Mouse (Mus musculus) CH12.LX (cell line): ENCODE data around the gene Dnajc9. TPM values are rescaled to one million over a fixed set of nuclear protein-coding genes. Genes with fewer than 3 reads are reported as not detected.

Source experiments
- DNase-seq: peaks from one replicate; pipeline ENCODE4 v3.0.0-alpha.2; 2013; ENCODE audit errors: extremely low read depth
- H3K27ac ChIP-seq: 2 replicates; pipeline ENCODE4 v1.5.1; 2012; ENCODE audit warnings: low read depth, mild to moderate bottlenecking, control low read depth, moderate library complexity; ENCODE audit not compliant: insufficient read depth
- H3K27me3 ChIP-seq: replicated peaks from 2 replicates; pipeline ENCODE3; 2012; ENCODE audit warnings: inconsistent platforms
- H3K36me3 ChIP-seq, 2 experiments: replicated peaks in 1 of 2; 2 replicates each; pipeline versions ENCODE3 to v1.6.1; 2012; ENCODE audit warnings: inconsistent platforms in 1 of 2, low read length in 1 of 2, mild to moderate bottlenecking in 1 of 2, mixed read lengths in 1 of 2, moderate library complexity in 1 of 2; ENCODE audit not compliant: control insufficient read depth in 1 of 2, insufficient read depth in 1 of 2
- H3K4me1 ChIP-seq, 2 experiments: 2 replicates each; pipeline ENCODE4 v1.6.1; 2012; ENCODE audit warnings: inconsistent platforms in 1 of 2, moderate library complexity in 1 of 2; ENCODE audit not compliant: insufficient read depth in 2 of 2, control insufficient read depth in 1 of 2
- H3K4me2 ChIP-seq: 2 replicates; pipeline ENCODE4 v1.6.1; 2012; ENCODE audit warnings: low read depth, mild to moderate bottlenecking, control low read depth; ENCODE audit not compliant: poor library complexity, insufficient read depth, severe bottlenecking
- H3K4me3 ChIP-seq, 3 experiments: fragments of 150-350 bp in 1 of 3; sonication (generic) in 1 of 3; replicated peaks in 1 of 3; 2 replicates each; pipeline versions ENCODE3 to v1.5.1; 2011 to 2012; ENCODE audit warnings: low read depth in 2 of 3, low read length in 2 of 3, mild to moderate bottlenecking in 2 of 3, moderate library complexity in 2 of 3, control low read depth in 1 of 3, improper control_type of control experiment in 1 of 3, inconsistent platforms in 1 of 3, mixed read lengths in 1 of 3; ENCODE audit not compliant: poor library complexity in 1 of 3
- H3K79me2 ChIP-seq: replicated peaks from 2 replicates; pipeline ENCODE4 v1.6.1; 2012; ENCODE audit warnings: mild to moderate bottlenecking, moderate library complexity; ENCODE audit not compliant: control insufficient read depth, poor library complexity, insufficient read depth, severe bottlenecking; ENCODE audit errors: extremely low read depth
- H3K9ac ChIP-seq: 2 replicates; pipeline ENCODE4 v1.6.1; 2012; ENCODE audit warnings: low read depth, mild to moderate bottlenecking, control low read depth, moderate library complexity; ENCODE audit not compliant: insufficient read depth
- H3K9me3 ChIP-seq: replicated peaks from 2 replicates; pipeline ENCODE3; 2012; ENCODE audit warnings: low read length, inconsistent platforms, mixed read lengths
- BHLHE40 ChIP-seq: IDR thresholded peaks from 2 replicates; pipeline ENCODE4 v1.6.1; 2011; ENCODE audit warnings: mild to moderate bottlenecking, low read depth, low read length, improper control_type of control experiment
- CHD2 ChIP-seq: IDR thresholded peaks from 2 replicates; pipeline ENCODE4 v1.6.1; 2011; ENCODE audit warnings: low read length, improper control_type of control experiment
- E2F4 ChIP-seq: IDR thresholded peaks from 2 replicates; pipeline ENCODE4 v1.6.1; 2011; ENCODE audit warnings: low read depth, low read length, improper control_type of control experiment; ENCODE audit not compliant: insufficient replicate concordance
- ELF1 ChIP-seq: IDR thresholded peaks from 2 replicates; pipeline ENCODE4 v1.6.1; 2014; ENCODE audit warnings: low read depth, mild to moderate bottlenecking, inconsistent platforms, low read length, improper control_type of control experiment
- EP300 ChIP-seq: IDR thresholded peaks from 2 replicates; pipeline ENCODE4 v1.6.1; 2011; ENCODE audit warnings: low read length, improper control_type of control experiment
- ETS1 ChIP-seq: conservative IDR thresholded peaks from 2 replicates; pipeline ENCODE4 v1.6.1; 2012; ENCODE audit warnings: low read depth, mild to moderate bottlenecking, inconsistent platforms, low read length, improper control_type of control experiment, moderate library complexity
- GABPA ChIP-seq: IDR thresholded peaks from 2 replicates; pipeline ENCODE4 v1.6.1; 2012; ENCODE audit warnings: low read depth, low read length, improper control_type of control experiment, inconsistent platforms; ENCODE audit not compliant: insufficient replicate concordance
- HCFC1 ChIP-seq: IDR thresholded peaks from 2 replicates; pipeline ENCODE4 v1.6.1; 2012; ENCODE audit warnings: low read depth, mild to moderate bottlenecking, inconsistent platforms, low read length, improper control_type of control experiment
- IRF4 ChIP-seq: IDR thresholded peaks from 2 replicates; pipeline ENCODE4 v1.6.1; 2014; ENCODE audit warnings: low read depth, mild to moderate bottlenecking, inconsistent platforms, low read length, improper control_type of control experiment
- JUN ChIP-seq: IDR thresholded peaks from 2 replicates; pipeline ENCODE4 v1.6.1; 2011; ENCODE audit warnings: low read depth, mild to moderate bottlenecking, low read length, improper control_type of control experiment, moderate library complexity; ENCODE audit not compliant: insufficient read depth
- JUND ChIP-seq: conservative IDR thresholded peaks from 2 replicates; pipeline ENCODE4 v1.6.1; 2011; ENCODE audit warnings: low read depth, low read length, improper control_type of control experiment
- KAT2A ChIP-seq: IDR thresholded peaks from 2 replicates; pipeline ENCODE4 v1.6.1; 2012; ENCODE audit warnings: low read length, improper control_type of control experiment, inconsistent platforms; ENCODE audit not compliant: insufficient replicate concordance
- MAFK ChIP-seq: IDR thresholded peaks from 2 replicates; pipeline ENCODE4 v1.6.1; 2011; ENCODE audit warnings: low read length, improper control_type of control experiment; ENCODE audit not compliant: insufficient replicate concordance
- MAX ChIP-seq: IDR thresholded peaks from 2 replicates; pipeline ENCODE4 v1.6.1; 2011; ENCODE audit warnings: low read length, improper control_type of control experiment
- MAZ ChIP-seq: IDR thresholded peaks from 2 replicates; pipeline ENCODE4 v1.6.1; 2012; ENCODE audit warnings: low read depth, mild to moderate bottlenecking, inconsistent platforms, low read length, improper control_type of control experiment, moderate library complexity
- MEF2A ChIP-seq: IDR thresholded peaks from 2 replicates; pipeline ENCODE4 v1.6.1; 2014; ENCODE audit warnings: low read depth, mild to moderate bottlenecking, inconsistent platforms, low read length, improper control_type of control experiment, borderline replicate concordance
- MXI1 ChIP-seq: IDR thresholded peaks from 2 replicates; pipeline ENCODE4 v1.6.1; 2011; ENCODE audit warnings: mild to moderate bottlenecking, low read depth, low read length, improper control_type of control experiment
- MYC ChIP-seq: IDR thresholded peaks from 2 replicates; pipeline ENCODE4 v1.6.1; 2011; ENCODE audit warnings: low read depth, mild to moderate bottlenecking, improper control_type of control experiment, low read length
- PAX5 ChIP-seq: IDR thresholded peaks from 2 replicates; pipeline ENCODE4 v1.6.1; 2012; ENCODE audit warnings: low read length, inconsistent platforms, mixed read lengths
- POLR2A ChIP-seq: IDR thresholded peaks from 2 replicates; pipeline ENCODE4 v1.6.1; 2011; ENCODE audit warnings: low read depth, mild to moderate bottlenecking, improper control_type of control experiment, low read length
- POLR2AphosphoS2 ChIP-seq: IDR thresholded peaks from 2 replicates; pipeline ENCODE4 v1.6.1; 2011; ENCODE audit warnings: low read depth, low read length, improper control_type of control experiment
- RCOR1 ChIP-seq: conservative IDR thresholded peaks from 2 replicates; pipeline ENCODE4 v1.6.1; 2012; ENCODE audit warnings: low read depth, mild to moderate bottlenecking, inconsistent platforms, low read length, improper control_type of control experiment
- SIN3A ChIP-seq: IDR thresholded peaks from 2 replicates; pipeline ENCODE4 v1.6.1; 2012; ENCODE audit warnings: low read length, improper control_type of control experiment, inconsistent platforms
- SMC3 ChIP-seq: IDR thresholded peaks from 2 replicates; pipeline ENCODE4 v1.6.1; 2011; ENCODE audit warnings: low read depth, low read length, improper control_type of control experiment
- TBP ChIP-seq: conservative IDR thresholded peaks from 2 replicates; pipeline ENCODE4 v1.6.1; 2011; ENCODE audit warnings: low read depth, low read length, improper control_type of control experiment
- UBTF ChIP-seq: IDR thresholded peaks from 2 replicates; pipeline ENCODE4 v1.6.1; 2012; ENCODE audit warnings: low read depth, mild to moderate bottlenecking, inconsistent platforms, low read length, improper control_type of control experiment, moderate library complexity
- USF1 ChIP-seq: IDR thresholded peaks from 2 replicates; pipeline ENCODE4 v1.6.1; 2014; ENCODE audit warnings: low read depth, mild to moderate bottlenecking, inconsistent platforms, low read length, improper control_type of control experiment
- ZC3H11A ChIP-seq: IDR thresholded peaks from 2 replicates; pipeline ENCODE4 v1.6.1; 2012; ENCODE audit warnings: low read depth, mild to moderate bottlenecking, inconsistent platforms, low read length, improper control_type of control experiment
- ZNF384 ChIP-seq: IDR thresholded peaks from 2 replicates; pipeline ENCODE4 v1.6.1; 2012; ENCODE audit warnings: low read depth, low read length, improper control_type of control experiment, inconsistent platforms
- dilution Hi-C: fragments of 300-500 bp; cut with MboI; formaldehyde crosslinking; loops from 2 replicates; pipeline ENCODE4 v1.14.3; 2020; ENCODE audit warnings: low sequenced_read_pairs; ENCODE audit not compliant: extremely low pct_unique_long_range_greater_than_20kb, extremely low pct_ligation_motif_present
- in situ Hi-C: fragments of 300-500 bp; cut with MboI; formaldehyde crosslinking; loops from 3 replicates; pipeline ENCODE4 v1.14.3; 2019; ENCODE audit warnings: low sequenced_read_pairs, low pct_ligation_motif_present, low pct_unique_long_range_greater_than_20kb, mixed read lengths
- polyA plus RNA-seq: library from polyadenylated mRNA; unstranded; fragments of >175 nt; gene quantifications from 2 replicates; pipeline ENCODE4 v1.2.1, GENCODE M21; 2012; ENCODE audit warnings: low read depth; ENCODE audit not compliant: insufficient read length
- total RNA-seq, 2 experiments: library from RNA; depleted of rRNA; stranded (reverse); fragments of 300-350 nt in 1 of 2; fragments of >200 nt in 1 of 2; gene quantifications; 2 replicates each; pipeline ENCODE4 v1.2.3; 2012 to 2014

Dnajc9 gene
- total and polyA plus RNA-seq, 3 experiments: 123 to 223 (median 166) TPM

- no peak for DNase-seq
- dilution Hi-C loops (no loop called here), in situ Hi-C loops (loop anchor here (5.0 to 10.0 kb wide), 2 partner anchors 35 to 278 kb away; partner anchors contain the start of gene Sec24c)
- no peaks in the 10 kb centered on the region for H3K9me3 ChIP-seq
- H3K27ac ChIP-seq: no peak overlapping the region
- H3K9ac ChIP-seq: no peak overlapping the region
- TF ChIP-seq RCOR1 (no peak), E2F4 (no peak), ETS1 (no peak), CHD2 (no peak), JUND (no peak), HCFC1 (no peak), USF1 (no peak), MYC (no peak), POLR2AphosphoS2 (no peak), JUN (no peak)
- no peaks in the 10 kb centered on the region for H3K27me3 ChIP-seq
- no peak overlapping the region for H3K4me2 ChIP-seq
- H3K36me3 ChIP-seq: no peaks in the 10 kb centered on the region
- H3K4me3 ChIP-seq: no peak overlapping the region
- peaks cover 7% of the 10 kb centered on the region for H3K79me2 ChIP-seq
- peaks cover 0 to 9% of the 10 kb centered on the region in 2 experiments; a peak in 2 of 4 replicates for H3K4me1 ChIP-seq
These were observed 8.5 kb upstream of the Dnajc9 start for GRCm38 (mm10) chr14:20397220-20397619.

DNA sequence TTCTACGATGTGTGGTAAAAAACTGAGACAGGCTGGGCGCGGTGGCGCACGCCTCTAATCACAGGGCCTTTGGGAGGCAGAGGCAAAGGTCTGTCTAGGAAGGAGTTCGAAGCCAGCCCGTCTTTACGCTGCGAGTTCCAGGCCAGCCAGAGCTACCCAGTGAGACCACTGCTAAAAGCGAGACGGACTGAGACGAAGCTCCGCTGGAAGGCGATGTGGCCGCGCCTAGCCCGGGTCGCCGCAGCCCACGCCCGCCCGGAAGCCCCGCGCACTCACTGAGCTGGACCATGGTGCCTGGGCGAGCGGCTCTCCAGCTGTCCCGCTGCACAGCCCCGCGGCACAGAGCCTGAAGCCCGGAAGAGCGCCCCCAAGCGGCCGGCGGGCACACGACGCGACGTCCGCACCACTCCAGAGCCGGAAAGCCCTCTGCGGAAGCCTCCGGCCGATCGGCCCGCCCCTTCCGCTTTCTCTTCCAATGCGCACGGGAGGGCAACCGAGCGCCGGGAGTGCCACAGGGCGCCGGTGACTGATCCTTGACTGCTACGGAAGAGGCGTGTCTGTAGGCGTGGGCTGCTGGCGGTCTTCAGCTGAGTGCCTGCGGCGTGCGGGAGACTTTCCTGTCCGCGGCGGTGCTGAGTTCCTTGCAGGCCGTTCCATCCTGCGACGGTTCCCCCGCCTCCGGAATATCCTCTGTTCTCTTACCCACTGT lies 4.6 kb upstream of the Dnajc9 start, which contains the start of gene Mrps16:
Mrps16 (minus strand) TSS at position 430 of the 709 bp plus-strand sequence.
- in situ Hi-C loops: loop anchor here (10.0 kb wide), 1 partner anchor 281 kb away; the partner anchor contains the start of gene Sec24c
- peak; percentile 95 for TF ChIP-seq ELF1
- TF ChIP-seq ETS1: peak; percentile 23; the same call in 1 of the 2 replicates
- TF ChIP-seq UBTF: no peak
- TF ChIP-seq SIN3A: peak; percentile 92
- TF ChIP-seq GABPA: no peak
- TF ChIP-seq HCFC1: peak; percentile 84
- peak; percentile 96 for TF ChIP-seq MXI1
- TF ChIP-seq MAFK: 0 out of 2 replicates have a peak, but pooled peaks have one; percentile 29
- peak; percentile 93 for TF ChIP-seq POLR2A
- peak; percentile 71 for TF ChIP-seq MYC
- peak; percentile 34 for TF ChIP-seq SMC3
- TF ChIP-seq JUND: no peak
- peak; percentile 63; the same call in 1 of the 2 replicates for TF ChIP-seq POLR2AphosphoS2
- TF ChIP-seq KAT2A: no peak
- TF ChIP-seq RCOR1: no peak
- TF ChIP-seq TBP: peak; percentile 65; the same call in 1 of the 2 replicates
- no peak for TF ChIP-seq ZC3H11A
- TF ChIP-seq BHLHE40: peak; percentile 63; the same call in 1 of the 2 replicates
- TF ChIP-seq EP300: 0 out of 2 replicates have a peak, but pooled peaks have one; percentile 24
- TF ChIP-seq MEF2A: no peak
- TF ChIP-seq USF1: no peak
- 0 out of 2 replicates have a peak, but pooled peaks have one; percentile 3 for TF ChIP-seq MAZ
- no peak for TF ChIP-seq ZNF384
- TF ChIP-seq PAX5: no peak
- TF ChIP-seq IRF4: peak; percentile 63; the same call in 1 of the 2 replicates
- no peak for TF ChIP-seq E2F4
- peak; percentile 73 for TF ChIP-seq MAX
- TF ChIP-seq CHD2: peak; percentile 14; the same call in 1 of the 2 replicates

More for the DNA sequence above, 4.6 kb upstream of the Dnajc9 start, which contains the start of gene Mrps16:
- Histone ChIP-seq H3K4me2 (peak within 1 kb of the TSS; percentile 90), H3K36me3 (peaks cover 17 to 27% of the 10 kb centered on the region in 2 experiments), H3K27ac (peak within 1 kb of the TSS; percentile 61), H3K4me1 (peaks cover 3 to 31% of the 10 kb centered on the region in 2 experiments; a peak in 2 of 4 replicates), H3K9ac (peak within 1 kb of the TSS; percentile 85), H3K4me3 (peak within 1 kb of the TSS; percentile 81 to 93 (median 92)), H3K27me3 (no peaks in the 10 kb centered on the region), H3K9me3 (no peaks in the 10 kb centered on the region), H3K79me2 (peaks cover 16% of the 10 kb centered on the region)
- peak; percentile 97 for DNase-seq
- dilution Hi-C loops: no loop called here
